Mouse (Mus musculus) large intestine, adult 2 months (tissue): ENCODE results near the gene Arhgef7. TPM values are rescaled to one million over a fixed set of nuclear protein-coding genes. Genes with fewer than 3 reads are reported as not detected.

Experiments used
- polyA plus RNA-seq: library from polyadenylated mRNA; depleted of rRNA; stranded (reverse); fragments of >200 nt; gene quantifications from 2 replicates; pipeline ENCODE4 v1.2.3, GENCODE M21; 2012; rRNA removed

The Arhgef7 gene
- polyA plus RNA-seq, 1 experiment: 19.9 TPM

Other genes with a start within 250 kb of the Arhgef7 start
- 23.1 and 26.4 TPM in 2 replicates for gene Rab20, start 249.0 kb upstream of the Arhgef7 start, polyA plus RNA-seq
- gene Naxd, start 230.2 kb upstream of the Arhgef7 start, polyA plus RNA-seq: 70.4 and 94.1 TPM in 2 replicates
- gene Cars2, start 176.9 kb upstream of the Arhgef7 start, polyA plus RNA-seq: 36.4 and 42.5 TPM in 2 replicates
- 10.7 and 14.5 TPM in 2 replicates for gene Ing1, start 172.2 kb upstream of the Arhgef7 start, polyA plus RNA-seq
- gene Ankrd10, start 92.0 kb upstream of the Arhgef7 start, polyA plus RNA-seq: 36.3 and 45.9 TPM in 2 replicates
- not detected in 2 replicates for gene 1700016D06Rik, start 26.7 kb upstream of the Arhgef7 start, polyA plus RNA-seq
- not detected in 2 replicates for gene Tex29, start 112.8 kb downstream of the Arhgef7 start, polyA plus RNA-seq